Mouse (Mus musculus) right cerebral cortex, postnatal 4 days (tissue): ENCODE data around the gene Eif4e.

ENCODE experiments used
- DNase-seq: peaks from one replicate; pipeline ENCODE4 v3.0.0-alpha.2; 2022

Gene Eif4e

DNA sequence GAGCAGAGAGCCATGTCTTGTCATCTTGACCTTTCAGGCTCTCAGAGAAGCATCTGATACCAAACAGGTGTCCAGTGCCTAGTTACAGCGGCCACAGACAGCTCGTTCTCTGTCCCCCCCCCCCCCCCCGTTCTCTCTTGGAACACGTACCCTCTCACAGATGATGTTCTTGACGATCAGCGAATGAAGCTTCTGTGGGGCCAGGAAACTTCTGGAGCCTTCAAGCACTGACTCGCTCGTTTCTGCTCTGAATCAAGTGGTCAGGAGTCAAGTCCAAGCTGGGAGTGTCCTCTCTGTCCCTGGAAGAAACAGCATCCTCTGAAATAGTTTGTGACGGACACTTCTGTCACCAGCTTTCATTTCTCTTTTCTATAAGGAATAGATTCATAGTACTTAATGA lies 62.0 kb downstream of the Eif4e start:
- DNase-seq = no peak

DNA sequence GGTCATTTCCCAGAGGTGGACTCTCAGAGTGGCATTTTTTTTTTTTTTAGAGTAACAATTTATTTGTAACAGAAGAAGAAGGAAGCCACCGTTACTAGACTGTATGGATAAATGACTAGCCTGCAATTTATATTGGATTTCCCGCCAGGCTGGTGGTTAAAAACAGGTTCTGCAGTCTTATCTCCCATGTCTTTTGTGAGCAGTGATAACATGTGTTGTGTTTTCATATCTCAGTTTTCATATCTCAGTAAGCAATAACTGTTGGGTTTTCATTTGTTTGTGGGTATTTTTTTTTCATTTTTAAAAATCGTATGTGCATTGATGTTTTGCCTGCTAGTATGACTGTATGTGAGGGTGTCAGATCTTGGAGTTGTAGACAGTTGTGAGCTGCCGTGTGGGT lies 65.0 kb downstream of the Eif4e start:
- no peak for DNase-seq

DNA sequence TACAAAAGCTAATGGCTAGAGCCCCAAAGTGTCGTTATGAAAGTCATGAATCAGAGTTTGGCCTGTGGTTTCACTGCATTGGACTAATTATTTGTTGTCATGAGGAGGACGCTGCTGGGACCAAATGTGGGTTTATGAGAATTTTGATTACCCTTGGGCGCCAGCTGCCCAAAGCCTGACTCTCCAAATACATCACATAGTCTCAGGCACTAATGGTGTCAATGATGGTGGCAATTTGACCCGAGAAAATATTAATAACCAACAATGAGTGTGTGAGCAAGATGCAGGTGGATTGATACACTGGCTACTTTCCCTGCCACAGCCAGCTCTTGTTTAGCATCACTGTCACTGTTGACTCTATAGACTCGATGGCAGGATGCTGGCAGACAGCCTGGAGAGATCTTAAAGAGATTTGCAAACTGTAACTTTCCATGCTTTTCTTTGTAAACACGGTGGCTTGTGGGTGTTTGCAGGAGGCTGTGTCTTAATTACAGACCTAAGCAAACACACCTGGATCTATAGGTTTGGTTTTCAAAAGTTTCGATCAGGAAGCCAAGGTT lies 65.9 kb downstream of the Eif4e start:
- DNase-seq = no peak

DNA sequence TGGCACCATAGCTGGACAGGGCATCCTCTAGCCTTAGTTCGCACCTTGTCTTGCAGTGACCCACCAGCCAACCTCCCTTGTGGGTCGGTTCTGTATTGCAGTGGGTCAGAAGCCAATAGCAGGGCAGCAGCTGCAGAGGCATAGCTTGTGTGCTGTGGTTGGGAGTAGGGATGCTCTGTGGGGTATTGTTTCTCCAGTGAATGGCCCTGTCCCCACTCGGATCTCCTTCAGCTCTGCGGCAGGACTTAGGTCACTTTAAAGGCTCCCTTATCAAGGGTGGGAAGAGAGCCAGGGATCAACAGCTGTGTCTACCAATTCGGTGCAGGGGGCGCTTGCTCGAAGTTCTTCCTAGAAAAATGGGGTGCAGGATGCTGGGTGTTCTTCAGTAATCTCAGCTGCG lies 67.2 kb downstream of the Eif4e start:
- DNase-seq = no peak

DNA sequence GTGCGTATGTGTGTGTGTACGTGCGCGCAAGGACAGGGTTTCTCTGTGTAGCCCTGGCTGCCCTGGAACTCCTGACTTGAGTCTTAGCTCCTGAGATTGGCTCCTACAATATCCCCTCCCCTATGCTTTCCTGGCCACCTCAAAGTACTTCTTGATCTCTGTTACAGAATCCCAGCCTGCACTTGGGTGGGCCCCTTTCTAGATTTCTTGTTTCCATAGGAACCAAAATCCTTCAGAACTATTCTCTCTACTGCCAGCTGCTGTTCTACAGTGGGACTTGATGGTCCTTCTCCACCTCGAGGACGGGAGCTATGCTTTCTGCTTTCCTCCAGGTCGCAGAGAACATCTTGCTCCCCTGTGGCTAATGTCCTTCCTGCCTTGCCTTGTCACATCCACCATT lies 67.9 kb downstream of the Eif4e start:
- DNase-seq = no peak

DNA sequence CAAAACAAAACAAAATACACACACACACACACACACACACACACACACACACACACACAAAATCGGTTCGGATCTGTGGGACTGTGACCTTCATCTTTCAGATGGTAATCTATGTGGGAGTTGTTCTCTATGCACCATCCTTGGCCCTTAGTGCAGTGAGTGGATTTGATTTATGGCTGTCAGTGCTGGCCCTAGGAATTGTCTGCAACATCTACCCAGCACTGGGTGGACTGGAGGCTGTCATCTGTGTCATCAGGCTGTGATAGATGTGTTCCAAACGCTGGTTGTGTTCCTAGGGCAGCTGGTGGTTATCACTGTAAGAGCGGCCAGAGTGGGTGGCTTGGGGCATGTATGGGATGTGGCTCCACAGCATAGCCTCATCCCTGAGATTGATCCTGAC lies 75.1 kb downstream of the Eif4e start:
- no peak for DNase-seq

DNA sequence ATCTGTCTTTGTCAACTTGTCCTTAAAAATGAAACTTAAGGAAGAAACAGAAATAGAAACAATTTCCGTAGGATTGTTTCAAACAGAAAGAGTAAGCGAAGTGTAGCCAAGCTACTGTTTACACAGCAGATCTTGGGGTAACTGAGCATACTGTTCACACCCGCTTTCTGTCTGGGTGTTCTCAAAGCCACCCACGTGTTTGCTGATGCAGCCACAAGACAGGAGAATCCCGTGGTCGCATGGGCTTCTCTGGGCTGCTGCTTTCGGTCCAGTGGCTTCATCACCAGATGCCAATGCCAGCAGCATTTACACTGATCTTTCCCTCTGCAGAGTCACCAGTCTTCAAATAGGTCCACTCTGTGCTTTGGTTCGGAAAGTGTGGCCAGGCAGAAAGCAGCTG lies 79.2 kb downstream of the Eif4e start:
- DNase-seq = no peak

DNA sequence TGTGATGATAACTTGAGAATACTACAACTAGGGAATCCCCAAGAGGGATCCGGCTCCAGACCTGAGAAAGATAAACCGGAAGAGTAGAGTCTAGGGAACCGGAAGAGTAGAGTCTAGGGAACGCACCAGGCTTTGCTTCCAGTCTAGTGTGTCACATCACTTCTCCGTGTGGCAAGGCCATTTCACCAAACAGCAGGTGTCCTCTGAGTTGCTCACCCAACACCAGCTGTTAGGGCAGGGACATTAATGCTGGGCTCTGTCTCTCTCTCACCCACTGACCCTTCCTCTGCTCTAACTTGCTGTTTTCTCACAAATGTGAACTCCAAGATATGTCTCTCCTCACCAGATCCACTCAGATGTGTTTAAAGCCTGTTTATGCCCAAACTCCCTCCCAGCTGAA lies 82.7 kb downstream of the Eif4e start:
- DNase-seq = no peak
